Mouse (Mus musculus) forebrain, embryonic 14.5 days (tissue): ENCODE results near the gene Serping1. TPM values are rescaled to one million over a fixed set of nuclear protein-coding genes. Genes with fewer than 3 reads are reported as not detected.

Source experiments
- ATAC-seq: fragments of 200-750 bp; cut with Nextera tagmentation; 2 replicates; pipeline ENCODE4 v1.8.0; 2017; ENCODE audit warnings: mild to moderate bottlenecking, moderate library complexity
- DNase-seq: peaks from one replicate; pipeline ENCODE4 v3.0.0-alpha.2; 2015; ENCODE audit warnings: low spot score
- H3K27ac ChIP-seq: fragments of 300-500 bp; sonication (generic); 2 replicates; pipeline ENCODE4 v1.5.1; 2014; ENCODE audit warnings: low read depth, mild to moderate bottlenecking, control low read depth, low read length, moderate library complexity
- H3K27me3 ChIP-seq: fragments of 300-500 bp; sonication (generic); replicated peaks from 2 replicates; pipeline ENCODE4 v1.6.1; 2014; ENCODE audit warnings: low read length, control low read depth, mixed read lengths; ENCODE audit not compliant: control insufficient read depth, insufficient read depth
- H3K36me3 ChIP-seq: fragments of 300-500 bp; sonication (generic); 2 replicates; pipeline ENCODE4 v1.6.1; 2014; ENCODE audit warnings: low read length, control low read depth; ENCODE audit not compliant: control insufficient read depth, insufficient read depth
- H3K4me1 ChIP-seq: fragments of 300-500 bp; sonication (generic); 2 replicates; pipeline ENCODE4 v1.6.1; 2014; ENCODE audit warnings: antibody characterized with exemption, low read length, control low read depth; ENCODE audit not compliant: control insufficient read depth, insufficient read depth
- H3K4me2 ChIP-seq: fragments of 300-500 bp; sonication (generic); 2 replicates; pipeline ENCODE4 v1.6.1; 2014; ENCODE audit warnings: mild to moderate bottlenecking, control low read depth, low read length
- H3K4me3 ChIP-seq: fragments of 300-500 bp; sonication (generic); 2 replicates; pipeline ENCODE4 v1.5.1; 2014; ENCODE audit warnings: low read depth, low read length, control low read depth
- H3K9ac ChIP-seq: fragments of 300-500 bp; sonication (generic); 2 replicates; pipeline ENCODE4 v1.6.1; 2014; ENCODE audit warnings: mild to moderate bottlenecking, low read length, control low read depth, moderate library complexity
- H3K9me3 ChIP-seq: fragments of 300-500 bp; sonication (generic); replicated peaks from 2 replicates; pipeline ENCODE4 v1.6.1; 2016; ENCODE audit warnings: low read length, control low read depth, mixed read lengths; ENCODE audit not compliant: control insufficient read depth
- WGBS: fragments of 180-500 bp; shearing (Covaris S2); extraction: QIAGEN DNeasy Blood & Tissue Kit; methylation state at CpG from one replicate; pipeline ENCODE4 v1.1.7; 2014; 5-methylcytosine and 5-hydroxymethylcytosine counted together
- microRNA counts: library from miRNA; unstranded; fragments of <30 nt; microRNA quantifications from one replicate; lab custom pipeline; 2016
- microRNA-seq: library from miRNA; unstranded; fragments of <30 nt; microRNA quantifications from one replicate; pipeline ENCODE4, GENCODE M21; 2016
- polyA plus RNA-seq: library from polyadenylated mRNA; unstranded; fragments of >200 nt; fragmentation: Nextera tagmentation; extraction: Ambion mirVana; gene quantifications from 2 replicates; pipeline ENCODE4 v1.2.1, GENCODE M21; 2014

Gene Serping1
- polyA plus RNA-seq, 1 experiment from 2014 or later: 32.7 TPM

GRCm38 (mm10) chr2:84716423-84717355, 58.6 kb downstream of the Serping1 start:
- ATAC-seq: no peak
- Histone ChIP-seq H3K27ac (no peak overlapping the region), H3K36me3 (peaks cover 8% of the 10 kb centered on the region), H3K4me2 (peak overlapping the region; percentile 74), H3K4me1 (peaks cover 10% of the 10 kb centered on the region), H3K4me3 (peak overlapping the region; percentile 93), H3K27me3 (no peaks in the 10 kb centered on the region), H3K9me3 (no peaks in the 10 kb centered on the region), H3K9ac (peak overlapping the region; percentile 66)
- DNase-seq: no peak
- 41% methylated on average over 9 of the region's 9 CpGs for WGBS

GRCm38 (mm10) chr2:84715562-84716361, 59.5 kb downstream of the Serping1 start:
- peak overlapping the region; percentile 66 for H3K9ac ChIP-seq
- ATAC-seq (peak; percentile 95), DNase-seq (peak; percentile 98)
- peaks cover 10% of the 10 kb centered on the region for H3K4me1 ChIP-seq
- H3K27ac ChIP-seq: peak overlapping the region; percentile 96
- no peaks in the 10 kb centered on the region for H3K27me3 ChIP-seq
- WGBS: under 1% methylated on average over 33 of the region's 33 CpGs
- peak overlapping the region; percentile 74 for H3K4me2 ChIP-seq
- no peaks in the 10 kb centered on the region for H3K9me3 ChIP-seq
- H3K36me3 ChIP-seq: peaks cover 4% of the 10 kb centered on the region
- peak overlapping the region; percentile 93 for H3K4me3 ChIP-seq

MicroRNA genes within 50 kb of the gene (microRNA counts, 519-probe panel; counts per million panel counts)
- 6,690 counts per million, percentile 97 among the panel's probes with 10 or more counts for microRNA mmu-miR-130a (lab: Ali Mortazavi, UCI)

Small RNA genes lying within 50 kb of the gene (microRNA-seq; reads per million reads assigned to microRNA genes)
- gene Mir130a: 28,484 reads per million, percentile 99 among the genes with 10 or more reads in this experiment

Other genes starting within 250 kb of the Serping1 start
- 27.1 and 27.8 TPM in 2 replicates for gene Ctnnd1, start 124.7 kb downstream of the Serping1 start, polyA plus RNA-seq
- 0.10 and 0.33 TPM in 2 replicates for gene Btbd18, start 116.4 kb downstream of the Serping1 start, polyA plus RNA-seq
- gene Selenoh, start 104.7 kb downstream of the Serping1 start, polyA plus RNA-seq: 277 and 350 TPM in 2 replicates
- not detected in 2 replicates for gene Gm28635, start 97.4 kb downstream of the Serping1 start, polyA plus RNA-seq
- gene Med19, start 97.0 kb downstream of the Serping1 start, polyA plus RNA-seq: 55.3 and 59.8 TPM in 2 replicates
- gene Tmx2, start 96.3 kb downstream of the Serping1 start, polyA plus RNA-seq: 223 and 231 TPM in 2 replicates
- gene Zdhhc5, start 60.3 kb downstream of the Serping1 start, polyA plus RNA-seq: 16.5 and 23.6 TPM in 2 replicates
- gene Clp1, start 48.1 kb downstream of the Serping1 start, polyA plus RNA-seq: 28.7 and 32.3 TPM in 2 replicates
- gene Ypel4, start 41.4 kb downstream of the Serping1 start, polyA plus RNA-seq: 14.2 and 16.3 TPM in 2 replicates
- gene Gm19426, start 31.8 kb downstream of the Serping1 start, polyA plus RNA-seq: 3.1 and 3.8 TPM in 2 replicates
- 21.8 and 23.7 TPM in 2 replicates for gene Ube2l6, start 23.4 kb upstream of the Serping1 start, polyA plus RNA-seq
- not detected in 2 replicates for gene Smtnl1, start 47.2 kb upstream of the Serping1 start, polyA plus RNA-seq
- 70.2 and 90.7 TPM in 2 replicates for gene Timm10, start 51.6 kb upstream of the Serping1 start, polyA plus RNA-seq
- 3.4 and 4.0 TPM in 2 replicates for gene Slc43a1, start 63.4 kb upstream of the Serping1 start, polyA plus RNA-seq
- gene Rtn4rl2, start 111.3 kb upstream of the Serping1 start, polyA plus RNA-seq: 7.5 and 13.6 TPM in 2 replicates
- 6.6 and 7.0 TPM in 2 replicates for gene Slc43a3, start 161.1 kb upstream of the Serping1 start, polyA plus RNA-seq
- not detected in 2 replicates for gene Prg2, start 205.0 kb upstream of the Serping1 start, polyA plus RNA-seq
- not detected in 2 replicates for gene Prg3, start 212.8 kb upstream of the Serping1 start, polyA plus RNA-seq